Mouse (Mus musculus): ENCODE data around the gene Syce2. TPM values are rescaled to one million over a fixed set of nuclear protein-coding genes. Genes with fewer than 3 reads are reported as not detected.
"Not testable (repeated sequence)": the region's sequence is repeated elsewhere in the genome, so short reads cannot be mapped to it uniquely, and the experiment has no call there.

Syce2 gene
- polyA plus RNA-seq (2012; rRNA removed): 3.3 and 3.7 TPM in 2 replicates

DNA sequence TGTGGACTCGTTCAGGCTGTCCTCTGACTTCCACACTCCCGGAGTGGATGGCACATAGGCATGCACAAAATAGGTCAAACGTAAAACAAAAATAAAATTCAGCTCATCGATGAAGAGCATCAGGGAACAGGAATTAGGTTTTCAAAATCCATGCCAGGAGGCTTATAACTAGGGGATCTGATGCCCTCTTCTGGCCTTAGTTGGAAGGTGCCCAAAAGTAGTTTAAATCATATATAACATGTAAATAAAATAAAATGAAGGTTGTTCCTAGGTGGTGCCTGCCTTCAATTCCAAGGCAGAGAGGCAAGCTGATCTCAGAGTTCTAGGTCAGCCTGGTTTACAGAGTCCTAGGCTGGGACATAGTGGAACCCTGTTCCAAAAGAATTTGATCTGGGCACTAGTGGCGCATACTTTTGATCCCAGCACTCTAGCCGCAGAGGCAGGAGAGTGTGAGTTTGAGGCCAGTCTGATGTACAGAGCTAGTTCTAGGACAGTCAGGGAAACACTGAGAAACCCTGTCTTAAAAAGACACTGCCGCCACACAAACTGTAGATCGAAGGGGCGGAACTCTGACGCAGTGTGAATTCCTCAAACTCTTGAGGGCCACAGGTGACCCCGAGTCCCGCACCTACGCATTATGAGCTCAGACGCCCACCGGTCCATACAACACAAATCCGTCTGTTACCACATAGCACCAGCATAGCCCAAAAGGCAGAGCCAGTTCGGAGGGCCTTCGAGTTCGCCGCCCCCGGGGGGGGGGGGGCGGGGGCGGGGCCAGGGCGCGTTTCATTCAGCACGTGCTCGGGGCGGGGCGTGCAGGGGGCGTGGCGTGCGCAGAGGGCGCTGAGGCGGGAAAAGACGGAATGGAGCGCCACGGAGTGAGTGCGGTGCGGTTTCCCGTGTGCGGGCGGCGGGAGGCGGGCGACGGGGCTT, at the start of gene Syce2:
Syce2 (plus strand) TSS at position 736 of the 933 bp plus-strand sequence.
- DNase-seq (ENCODE audit: low read depth): no peak

DNA sequence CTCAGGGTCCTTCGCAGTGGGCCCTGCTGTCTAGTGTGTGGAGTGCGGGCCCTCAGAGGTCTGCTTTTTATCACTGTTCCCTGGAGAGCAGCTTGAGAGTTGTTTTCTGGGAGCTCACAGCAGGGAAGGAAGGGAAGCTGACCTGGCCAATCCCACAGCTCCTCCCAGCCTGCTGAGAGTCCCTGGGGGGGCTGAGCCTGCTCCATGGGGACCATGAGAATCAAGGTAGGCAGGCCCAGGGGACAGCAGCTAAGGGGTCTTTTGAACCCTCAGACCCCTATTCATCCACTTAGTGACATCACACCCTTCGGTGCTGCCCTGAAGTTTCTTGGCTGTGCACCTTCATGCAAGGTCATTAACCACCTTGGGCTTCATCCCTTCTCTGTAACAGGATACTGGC, 49.2 kb upstream of the Syce2 start, which contains the start of gene Dand5:
Dand5 (minus strand) TSS at position 101 of the 400 bp plus-strand sequence.
- no peak for DNase-seq (ENCODE audit: low read depth)

DNA sequence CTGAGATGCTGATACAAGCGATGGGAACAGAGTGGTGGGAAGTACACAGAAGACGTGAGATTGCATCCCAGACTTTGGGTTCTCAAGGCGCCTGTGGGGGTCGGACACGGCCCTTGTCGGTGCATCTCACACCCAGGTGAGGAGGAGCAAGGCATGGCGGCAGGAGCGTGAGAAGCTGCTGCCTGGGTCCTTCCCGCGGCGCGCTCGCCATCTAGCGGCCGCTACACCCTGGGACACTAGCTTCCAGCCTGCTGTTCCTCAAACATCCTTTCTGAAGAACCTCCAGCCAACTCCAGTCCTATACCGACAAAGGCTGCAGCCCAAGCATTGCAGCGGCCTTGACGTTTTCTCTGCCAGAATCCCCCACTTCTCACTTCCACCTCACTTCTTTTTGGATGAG, 48.3 kb upstream of the Syce2 start:
- DNase-seq (ENCODE audit: low read depth): no peak

DNA sequence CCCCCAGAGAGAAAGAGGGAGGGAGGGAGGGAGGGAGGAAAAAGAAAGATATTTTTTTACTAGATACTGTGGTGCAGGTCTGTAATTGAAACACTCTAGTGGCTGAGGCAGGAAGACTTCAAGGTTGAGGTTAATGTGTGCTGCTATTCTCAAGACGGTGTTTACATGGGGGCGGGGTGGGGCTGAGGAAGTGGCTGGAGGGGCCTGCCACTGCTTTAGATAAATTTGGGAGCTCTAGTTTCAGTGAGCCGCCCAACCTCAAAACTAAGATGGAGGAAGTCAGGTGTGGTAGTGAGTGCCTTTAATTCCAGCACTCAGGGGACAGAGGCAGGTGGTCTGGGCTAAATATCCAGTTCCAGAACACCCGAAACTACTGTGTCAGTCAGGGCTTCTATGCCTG, 46.3 kb upstream of the Syce2 start:
- no peak for DNase-seq (ENCODE audit: low read depth)

DNA sequence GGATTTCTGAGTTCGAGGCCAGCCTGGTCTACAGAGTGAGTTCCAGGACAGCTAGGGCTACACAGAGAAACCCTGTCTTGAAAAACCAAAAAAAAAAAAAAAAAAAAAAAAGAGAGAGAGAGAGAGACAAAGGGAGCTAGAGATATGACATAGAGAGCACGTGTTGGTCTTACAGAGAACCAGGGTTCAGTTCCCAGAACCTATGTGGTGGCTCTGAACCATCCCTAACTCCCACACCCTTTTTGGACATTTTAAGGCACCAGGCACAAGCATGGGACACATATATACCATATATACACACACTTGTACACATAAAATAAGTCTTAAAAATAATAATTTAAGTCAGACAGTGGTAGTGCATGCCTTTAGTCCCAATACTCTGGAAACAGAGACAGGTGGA, 45.4 kb upstream of the Syce2 start:
- not testable (repeated sequence) for DNase-seq (ENCODE audit: low read depth)

DNA sequence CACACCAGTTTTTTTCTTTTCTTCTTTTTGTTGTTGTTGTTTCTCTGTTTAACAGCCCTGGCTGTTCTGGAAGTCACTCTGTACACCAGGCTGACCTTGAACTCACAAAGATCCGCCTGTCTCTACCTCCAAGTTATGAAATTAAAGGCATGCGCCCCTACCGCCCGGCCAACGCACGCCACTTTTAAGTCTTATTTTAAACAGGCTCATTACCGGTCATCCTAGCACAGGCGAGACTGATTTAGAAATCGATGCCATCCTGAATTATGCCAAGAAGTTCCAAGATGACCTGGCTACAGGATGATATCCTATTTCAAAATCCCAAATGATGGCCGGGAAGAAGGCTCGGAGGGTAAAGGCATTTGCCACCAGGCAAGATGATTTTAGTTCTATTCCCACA, 40.4 kb upstream of the Syce2 start, which contains the start of gene Gadd45gip1:
Gadd45gip1 (plus strand) TSS at position 33 of the 400 bp plus-strand sequence.
- DNase-seq (ENCODE audit: low read depth): no peak

DNA sequence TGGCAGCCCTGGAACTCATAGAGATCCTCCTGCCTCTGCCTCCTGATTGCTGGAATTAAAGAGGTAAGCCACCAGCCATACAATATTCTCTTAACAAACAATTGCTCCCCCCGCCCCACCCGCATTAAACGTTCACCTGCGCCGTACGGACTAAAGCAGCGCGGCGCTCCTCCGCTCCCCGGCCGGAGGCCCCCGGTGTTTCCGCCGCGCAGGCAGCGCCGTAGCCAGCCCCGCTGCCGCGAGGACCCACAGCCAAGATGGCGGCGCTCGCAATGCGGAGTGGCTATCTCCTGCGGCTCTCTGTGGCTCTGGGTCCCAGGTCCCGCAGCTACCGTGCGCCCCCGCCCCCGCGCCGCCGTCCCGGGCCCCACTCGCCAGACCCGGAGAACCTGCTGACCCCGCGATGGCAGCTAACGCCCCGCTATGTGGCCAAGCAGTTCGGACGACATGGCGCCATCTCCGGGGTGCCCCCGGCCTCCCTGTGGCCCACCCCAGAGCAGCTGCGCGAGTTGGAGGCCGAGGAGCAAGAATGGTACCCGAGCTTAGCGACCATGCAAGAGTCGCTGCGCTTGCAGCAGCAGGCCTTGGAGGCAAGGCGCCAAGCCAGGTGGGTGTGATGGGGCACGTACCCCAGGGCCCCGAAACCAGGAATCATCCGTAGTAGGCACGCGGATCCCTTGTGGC, 39.7 kb upstream of the Syce2 start:
- no peak for DNase-seq (ENCODE audit: low read depth)

DNA sequence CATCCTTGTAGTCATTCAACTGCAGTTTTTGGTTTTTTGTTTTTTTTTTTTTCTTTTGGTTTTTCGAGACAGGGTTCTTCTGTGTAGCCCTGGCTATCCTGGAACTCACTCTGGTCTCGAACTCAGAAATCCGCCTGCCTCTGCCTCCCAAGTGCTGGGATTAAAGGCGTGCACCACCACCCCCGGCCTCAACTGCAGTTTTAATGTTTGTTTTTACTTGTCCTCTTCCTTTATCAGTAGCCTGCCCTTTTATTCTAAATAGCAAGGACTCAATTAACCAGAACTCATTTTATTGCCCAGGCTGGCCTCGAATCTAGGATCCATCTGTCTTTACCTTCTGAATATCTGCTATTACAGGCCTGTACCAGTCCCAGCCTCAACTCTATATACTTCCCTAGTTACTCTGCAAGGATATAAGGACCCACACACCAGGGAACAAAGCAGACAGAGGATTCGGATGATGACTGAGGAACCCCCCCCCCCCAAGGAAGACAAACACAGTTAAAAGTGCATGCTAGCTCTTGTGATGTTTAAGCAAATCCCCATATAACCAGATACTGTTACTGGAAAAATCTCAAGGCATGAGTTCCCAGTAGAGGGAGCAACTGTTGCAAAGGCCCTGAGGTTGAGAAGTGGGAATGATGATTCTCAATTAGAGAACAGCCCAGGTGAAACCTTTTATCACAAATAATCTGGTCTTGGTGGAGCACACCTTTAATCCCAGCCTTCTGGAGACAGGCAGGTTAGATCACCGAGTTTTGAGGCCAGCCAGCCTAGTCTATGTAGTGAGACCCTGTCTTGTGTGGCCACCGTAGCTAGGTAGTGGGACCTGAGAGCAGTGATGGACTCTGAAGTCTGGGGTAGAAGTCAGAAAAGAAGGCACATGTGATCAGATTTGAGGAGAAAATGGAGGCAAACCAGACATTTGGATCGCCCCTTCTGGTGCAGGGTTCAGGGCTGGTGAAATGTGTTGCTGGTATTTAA, 38.9 kb upstream of the Syce2 start:
- DNase-seq (ENCODE audit: low read depth): no peak

DNA sequence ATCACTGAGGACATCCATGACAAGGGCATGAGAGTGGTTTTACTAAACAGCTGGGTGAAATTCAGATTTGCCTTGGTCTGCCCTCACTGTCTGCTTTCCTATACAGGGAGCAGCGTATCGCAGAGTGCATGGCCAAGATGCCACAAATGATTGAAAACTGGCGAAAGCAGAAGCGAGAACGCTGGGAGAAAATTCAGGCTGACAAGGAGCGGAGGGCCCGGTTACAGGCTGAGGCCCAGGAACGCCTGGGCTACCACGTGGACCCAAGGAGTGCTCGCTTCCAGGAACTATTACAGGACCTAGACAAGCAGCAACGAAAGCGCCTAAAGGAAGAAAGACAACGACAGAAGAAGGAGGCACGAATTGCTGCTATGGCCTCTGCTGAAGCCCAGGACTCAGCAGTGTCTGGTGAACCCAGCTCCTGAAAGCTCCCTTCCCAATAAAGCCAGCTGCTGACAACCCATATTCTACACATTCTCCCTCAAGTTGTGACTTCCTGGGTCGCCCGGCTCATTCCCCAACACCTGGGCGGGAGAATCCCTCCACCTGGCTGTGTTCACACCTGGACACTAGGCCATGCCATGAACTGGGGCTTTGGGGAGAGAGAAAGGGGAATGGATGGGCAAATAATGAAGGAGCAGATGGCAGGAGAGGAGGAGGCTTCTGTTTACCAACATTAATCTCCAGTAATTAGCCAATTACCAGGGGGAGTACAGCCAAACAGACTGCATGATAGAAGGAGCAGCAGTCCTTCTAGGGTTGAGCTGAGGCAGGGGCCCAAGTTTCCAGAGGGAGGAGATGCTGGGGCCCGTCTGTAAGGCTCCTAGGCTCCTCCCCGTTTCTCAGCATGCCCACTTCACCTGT, 37.7 kb upstream of the Syce2 start:
- no peak for DNase-seq (ENCODE audit: low read depth)

DNA sequence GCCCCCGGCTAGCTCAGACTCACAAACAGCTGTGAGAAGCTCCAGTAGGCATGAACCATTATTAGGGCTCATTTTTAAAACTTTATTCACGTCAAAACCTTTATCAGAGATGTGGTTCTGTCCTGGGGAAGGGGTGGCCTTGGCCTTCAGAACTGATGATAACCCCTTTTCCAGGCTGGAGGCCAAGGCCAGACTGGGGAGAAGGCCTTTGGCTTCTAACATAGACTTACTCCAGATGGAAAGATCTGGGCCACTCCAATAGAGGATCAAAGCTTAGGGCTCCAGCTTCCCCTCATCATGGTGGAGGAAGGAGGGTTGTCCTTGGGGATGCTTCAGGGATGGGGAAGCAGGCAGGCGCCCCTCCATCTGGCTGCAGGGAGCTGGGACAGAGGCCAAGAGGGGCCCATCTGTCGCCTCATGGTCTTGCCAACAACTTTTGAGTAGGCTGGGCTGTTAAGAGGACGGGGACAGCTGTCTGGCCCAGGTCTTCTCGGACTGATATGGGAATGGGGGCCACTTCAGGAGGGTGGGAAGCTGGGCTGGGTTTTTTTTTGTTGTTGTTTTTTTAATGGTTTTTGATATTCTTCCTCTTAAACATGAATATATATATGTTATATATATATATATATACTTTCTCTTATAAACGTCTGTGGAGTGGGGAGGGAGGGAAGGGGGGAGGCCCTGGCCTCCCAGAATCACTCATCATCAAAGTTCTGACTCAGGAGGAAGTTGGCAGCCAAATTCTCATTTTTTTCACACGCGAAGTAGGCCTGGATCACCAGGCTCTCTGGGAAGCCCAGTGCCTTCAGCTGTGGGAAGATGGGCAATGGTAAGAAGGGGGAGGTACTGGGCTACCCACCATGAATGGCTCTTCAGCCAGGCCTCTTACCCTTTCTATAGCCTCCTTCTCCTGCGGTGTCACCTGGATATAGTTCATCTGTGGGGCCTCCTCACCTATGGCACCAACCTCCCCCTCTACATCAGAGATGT, 36.8 kb upstream of the Syce2 start:
- no peak for DNase-seq (ENCODE audit: low read depth)

DNA sequence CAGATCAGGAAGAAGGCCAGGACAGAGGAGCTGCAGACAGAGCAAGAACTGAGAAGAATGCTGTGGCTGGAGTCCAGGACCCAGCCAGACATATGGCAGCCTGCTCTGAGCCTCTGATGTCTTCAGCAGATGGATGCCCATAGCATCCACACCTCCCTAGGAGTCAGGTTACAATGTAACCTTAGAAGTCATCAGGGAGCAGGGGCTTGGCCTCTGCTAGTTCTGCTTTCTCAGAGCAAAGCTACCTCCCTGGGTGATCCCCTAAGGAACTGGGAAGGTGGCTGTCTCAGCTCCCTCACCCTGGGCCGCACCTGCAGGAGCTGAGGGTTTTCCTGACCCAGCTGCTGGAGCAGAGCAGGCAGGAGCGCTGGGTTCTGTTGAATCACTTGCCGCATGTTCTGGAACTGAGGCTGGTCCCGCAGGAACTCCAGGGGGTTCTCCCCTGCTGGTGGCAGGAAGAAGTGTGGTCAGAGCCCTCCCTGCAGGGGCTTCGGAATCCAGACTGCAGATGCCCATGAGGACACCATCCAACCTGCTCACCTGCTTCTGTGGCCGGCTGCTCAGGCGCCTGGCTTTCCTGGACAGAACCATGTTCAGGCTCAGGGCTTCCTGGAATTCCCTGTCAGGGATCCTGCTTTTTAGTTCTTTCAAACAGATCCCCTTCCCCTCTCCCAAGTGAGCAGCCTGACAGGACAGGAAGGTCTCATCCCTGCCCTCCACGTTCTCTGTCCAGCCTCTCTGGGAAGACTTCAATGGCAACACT, 34.6 kb upstream of the Syce2 start:
- DNase-seq (ENCODE audit: low read depth): no peak

DNA sequence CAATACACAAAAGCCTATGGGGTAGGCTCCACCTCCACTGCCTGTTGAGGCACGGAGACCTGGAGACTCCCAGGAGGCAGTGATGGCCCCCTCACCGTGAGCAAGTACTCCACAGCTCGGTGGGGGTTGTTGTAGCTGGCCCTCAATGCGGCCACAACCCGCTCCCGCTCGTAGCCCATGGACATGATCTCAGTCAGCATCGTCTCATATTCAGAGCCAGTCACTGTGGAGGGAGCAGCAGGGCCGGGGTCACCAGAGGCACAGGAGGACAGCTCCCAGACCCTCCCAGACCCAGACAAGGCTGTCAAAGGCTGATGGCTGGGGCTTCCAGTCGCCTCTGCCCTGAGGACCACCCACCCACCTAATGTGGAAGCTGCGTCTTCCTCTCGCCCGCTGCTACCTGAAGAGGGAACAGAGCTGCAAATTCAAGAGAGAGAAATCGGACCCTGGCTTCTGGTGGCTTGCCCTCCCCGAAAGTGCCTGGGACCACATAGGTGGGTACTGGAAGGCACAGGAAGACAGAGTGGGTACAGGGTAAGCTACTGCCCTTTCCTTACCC, 33.9 kb upstream of the Syce2 start:
- no peak for DNase-seq (ENCODE audit: low read depth)

DNA sequence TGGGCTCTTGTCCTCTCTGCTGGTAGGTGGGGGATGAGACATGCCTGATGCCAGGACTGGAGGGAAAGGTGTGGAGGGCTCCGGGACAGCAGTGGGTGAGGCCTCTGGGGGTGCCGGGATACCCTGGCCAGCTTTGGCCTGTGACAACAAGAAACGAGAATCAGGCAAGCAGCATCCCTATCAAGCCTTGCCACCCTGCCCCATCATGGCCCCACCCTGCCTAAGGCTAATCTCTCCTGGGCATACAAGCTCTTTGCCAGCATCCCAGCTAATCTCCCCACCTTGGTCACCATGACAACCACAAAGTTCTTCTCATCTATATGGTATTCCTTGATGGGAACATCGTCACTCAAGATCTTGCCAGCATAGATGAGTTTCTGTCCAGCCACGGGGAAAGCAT, 33.4 kb upstream of the Syce2 start:
- DNase-seq (ENCODE audit: low read depth): no peak

DNA sequence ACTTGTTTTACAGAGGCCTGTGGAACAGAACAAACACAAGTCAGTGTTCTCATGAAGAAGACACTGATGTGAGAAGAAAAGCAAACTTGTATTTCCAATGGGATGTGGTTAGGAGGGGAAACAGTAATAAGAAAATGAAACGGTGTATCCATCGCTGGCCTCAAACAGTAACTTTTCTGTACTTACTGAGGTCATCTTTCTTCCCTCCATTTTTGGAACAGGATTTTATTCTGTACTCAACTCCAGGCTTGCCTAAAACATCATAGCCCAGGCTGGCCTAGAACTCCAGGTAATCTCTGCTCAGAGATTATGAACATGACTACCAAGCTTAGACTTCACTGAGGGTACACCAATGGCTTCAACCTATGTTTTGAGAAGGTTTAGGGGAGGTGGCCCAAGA, 32.5 kb upstream of the Syce2 start:
- DNase-seq (ENCODE audit: low read depth): no peak

DNA sequence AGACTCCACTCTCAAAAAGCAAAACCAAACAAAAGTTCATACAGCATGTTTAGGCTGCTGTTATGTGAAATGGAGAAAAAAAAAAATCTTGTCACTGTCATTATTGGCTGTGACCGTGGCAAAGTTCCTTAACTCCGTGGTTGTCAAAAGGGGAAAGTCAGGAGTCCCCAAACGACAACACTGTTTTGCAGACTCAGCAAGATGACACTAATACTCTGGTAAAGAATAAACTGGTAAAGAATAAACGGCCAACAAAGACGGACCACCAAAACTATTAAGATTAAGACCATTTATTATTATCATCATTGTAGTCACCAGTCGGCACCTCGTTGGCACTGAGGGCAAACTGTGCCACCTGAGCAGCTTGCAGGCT, 32.0 kb upstream of the Syce2 start:
- DNase-seq (ENCODE audit: low read depth): no peak

DNA sequence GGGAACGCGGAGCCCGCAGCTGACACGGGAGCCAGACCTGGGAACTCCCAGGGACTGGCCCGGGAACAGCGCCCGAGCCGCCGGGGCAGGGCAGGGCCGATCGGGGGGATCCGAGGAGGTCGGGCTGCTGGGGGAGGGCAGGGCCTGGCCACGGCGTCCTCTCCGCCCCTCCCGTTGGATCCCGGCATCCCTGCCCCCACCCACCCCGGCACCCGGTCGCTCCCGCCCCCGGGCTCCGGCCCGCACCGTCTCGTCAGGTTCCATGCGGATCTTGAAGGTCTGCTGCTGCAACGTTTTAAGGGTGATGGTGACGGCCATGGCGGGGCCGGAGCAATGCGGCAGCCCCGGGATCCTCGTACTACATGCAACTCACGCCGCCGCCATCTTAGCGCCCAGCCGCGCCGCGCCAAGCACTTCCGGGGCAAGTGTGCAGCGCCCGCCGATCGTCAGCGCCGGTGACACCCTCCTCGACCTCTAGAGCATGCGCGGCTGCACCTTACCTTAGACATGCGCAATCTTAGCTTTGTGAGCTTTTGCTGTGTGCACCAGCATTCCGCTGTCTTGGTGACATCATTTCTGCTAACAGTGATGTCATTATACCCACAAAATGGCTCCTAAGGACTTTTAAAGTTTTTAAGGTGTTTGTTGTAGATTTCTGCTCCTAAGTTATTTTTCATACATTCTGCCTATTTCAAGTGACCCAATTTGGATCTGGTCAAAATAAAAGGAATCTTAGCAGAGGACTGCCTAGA, 31.5 kb upstream of the Syce2 start, which contains the start of gene Rad23a:
Rad23a (minus strand) TSS at position 418 of the 752 bp plus-strand sequence.
- DNase-seq (ENCODE audit: low read depth): peak; percentile 49

DNA sequence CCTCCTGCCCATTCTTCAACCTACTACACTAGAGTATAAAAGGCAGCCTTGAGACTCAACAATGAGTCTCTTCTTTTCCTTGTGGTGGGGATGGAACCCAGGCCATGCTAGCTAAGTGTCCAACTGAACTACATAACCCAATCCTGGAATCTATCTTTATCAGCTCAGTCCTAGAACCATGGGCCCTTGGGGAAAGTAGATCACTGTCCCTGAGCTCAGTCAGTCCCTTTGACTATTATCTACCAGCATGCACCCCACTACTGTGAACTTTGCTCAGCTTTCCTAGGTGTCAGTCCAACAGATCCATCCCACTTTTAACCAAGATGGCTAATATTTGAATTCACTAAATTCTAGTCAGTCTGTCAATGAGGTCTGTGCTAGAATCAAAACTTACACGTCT, 30.4 kb upstream of the Syce2 start:
- no peak for DNase-seq (ENCODE audit: low read depth)
